Mouse (Mus musculus) liver (tissue): ENCODE measurements at regions not wholly inside any gene's neighbourhood (a gene's known extent, or its start where the extent isn't known, plus 50 kb on each side); places are given as distances from the start of the nearest gene placed in this dataset.

Experiments
- DNase-seq: peaks from one replicate; pipeline ENCODE4 v3.0.0-alpha.2; 2020; ENCODE audit warnings: mixed read lengths

- no peak for DNase-seq
Measured at GRCm38 (mm10) chr13:70989999-70990645, 148.5 kb upstream of the Adamts16 start.

- no peak for DNase-seq
Measured at GRCm38 (mm10) chr13:70979344-70979743, 137.7 kb upstream of the Adamts16 start.

- DNase-seq: no peak
Measured at GRCm38 (mm10) chr13:70978547-70979307, 137.1 kb upstream of the Adamts16 start.

- DNase-seq: no peak
Measured at GRCm38 (mm10) chr13:70969596-70969995, 128.0 kb upstream of the Adamts16 start.

- no peak for DNase-seq
Measured at GRCm38 (mm10) chr13:70967781-70968180, 126.2 kb upstream of the Adamts16 start.

- DNase-seq: peak; percentile 7
Measured at GRCm38 (mm10) chr13:70963384-70963783, 121.8 kb upstream of the Adamts16 start.

GRCm38 (mm10) chr13:70934309-70935037, 92.9 kb upstream of the Adamts16 start:
- no peak for DNase-seq

- DNase-seq: no peak
Measured at GRCm38 (mm10) chr13:70913834-70914233, 72.2 kb upstream of the Adamts16 start.

GRCm38 (mm10) chr13:70910934-70911333, 69.3 kb upstream of the Adamts16 start:
- no peak for DNase-seq

- DNase-seq: no peak
Measured at GRCm38 (mm10) chr13:70904834-70905233, 63.2 kb upstream of the Adamts16 start.

GRCm38 (mm10) chr13:70903831-70904230, 62.2 kb upstream of the Adamts16 start:
- no peak for DNase-seq

GRCm38 (mm10) chr13:70903150-70903549, 61.5 kb upstream of the Adamts16 start:
- DNase-seq: no peak

- no peak for DNase-seq
Measured at GRCm38 (mm10) chr13:70902727-70903126, 61.1 kb upstream of the Adamts16 start.

- DNase-seq: no peak
Measured at GRCm38 (mm10) chr13:70891634-70892033, 50.0 kb upstream of the Adamts16 start.
